Mouse (Mus musculus) forebrain, embryonic 16.5 days (tissue): Measurements from ENCODE around the gene Tmem207. TPM values are rescaled to one million over a fixed set of nuclear protein-coding genes. Genes with fewer than 3 reads are reported as not detected.

Source experiments
- ATAC-seq: fragments of 200-750 bp; cut with Nextera tagmentation; 2 replicates; pipeline ENCODE4 v1.8.0; 2017; ENCODE audit warnings: mild to moderate bottlenecking, moderate library complexity
- H3K27ac ChIP-seq: fragments of 300-500 bp; sonication (generic); 2 replicates; pipeline ENCODE4 v1.5.1; 2014; ENCODE audit warnings: low read length, control low read depth
- H3K27me3 ChIP-seq: fragments of 300-500 bp; sonication (generic); replicated peaks from 2 replicates; pipeline ENCODE4 v1.6.1; 2014; ENCODE audit warnings: low read length; ENCODE audit not compliant: control insufficient read depth, insufficient read depth
- H3K36me3 ChIP-seq: fragments of 300-500 bp; sonication (generic); 2 replicates; pipeline ENCODE4 v1.6.1; 2014; ENCODE audit not compliant: control insufficient read depth, insufficient read depth
- H3K4me1 ChIP-seq: fragments of 300-500 bp; sonication (generic); replicated peaks from 2 replicates; pipeline ENCODE4 v1.6.1; 2014; ENCODE audit warnings: low read length; ENCODE audit not compliant: control insufficient read depth, insufficient read depth
- H3K4me2 ChIP-seq: fragments of 300-500 bp; sonication (generic); 2 replicates; pipeline ENCODE4 v1.6.1; 2014; ENCODE audit warnings: mild to moderate bottlenecking, low read length, control low read depth
- H3K4me3 ChIP-seq: fragments of 300-500 bp; sonication (generic); replicated peaks from 2 replicates; pipeline ENCODE4 v1.5.1; 2014; ENCODE audit warnings: mild to moderate bottlenecking, low read length, control low read depth
- H3K9ac ChIP-seq: fragments of 300-500 bp; sonication (generic); replicated peaks from 2 replicates; pipeline ENCODE4 v1.6.1; 2014; ENCODE audit warnings: low read depth, low read length, control low read depth
- H3K9me3 ChIP-seq: fragments of 300-500 bp; sonication (generic); 2 replicates; pipeline ENCODE4 v1.6.1; 2016; ENCODE audit warnings: low read length; ENCODE audit not compliant: control insufficient read depth
- WGBS: fragments of 180-500 bp; shearing (Covaris S2); extraction: QIAGEN DNeasy Blood & Tissue Kit; methylation state at CpG from one replicate; pipeline ENCODE4 v1.1.7; 2014; 5-methylcytosine and 5-hydroxymethylcytosine counted together
- polyA plus RNA-seq: library from polyadenylated mRNA; unstranded; fragments of >200 nt; fragmentation: Nextera tagmentation; extraction: Ambion mirVana; gene quantifications from 2 replicates; pipeline ENCODE4 v1.2.1, GENCODE M21; 2015

Tmem207 gene
- polyA plus RNA-seq, 1 experiment from 2014 or later = not detected

DNA sequence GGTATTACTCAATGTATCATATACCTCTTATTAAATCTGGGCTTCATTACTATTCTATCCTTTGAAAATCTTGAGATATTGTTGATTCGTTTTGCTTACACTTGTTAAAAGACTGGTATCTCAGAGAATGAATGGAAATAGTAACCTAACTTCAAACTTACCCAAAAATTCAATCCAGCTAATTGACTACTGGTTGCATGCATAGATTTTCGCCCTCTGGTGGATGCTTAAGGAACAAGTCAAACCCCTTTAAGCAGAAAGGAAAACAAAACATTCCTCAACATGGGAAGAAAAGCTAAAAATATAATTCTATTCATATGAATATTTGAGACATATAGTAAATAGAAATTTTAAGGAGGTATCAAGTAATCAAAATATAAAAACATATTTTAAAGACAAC, 30.8 kb downstream of the Tmem207 start:
- 14% methylated on average over 2 of the region's 2 CpGs for WGBS
- ATAC-seq = no peak
- no peaks in the 10 kb centered on the region for H3K27me3 ChIP-seq
- no peaks in the 10 kb centered on the region for H3K4me1 ChIP-seq
- no peak overlapping the region for H3K9ac ChIP-seq
- no peaks in the 10 kb centered on the region for H3K9me3 ChIP-seq
- no peak overlapping the region for H3K4me3 ChIP-seq
- no peak overlapping the region for H3K27ac ChIP-seq
- no peak overlapping the region for H3K4me2 ChIP-seq
- no peaks in the 10 kb centered on the region for H3K36me3 ChIP-seq

DNA sequence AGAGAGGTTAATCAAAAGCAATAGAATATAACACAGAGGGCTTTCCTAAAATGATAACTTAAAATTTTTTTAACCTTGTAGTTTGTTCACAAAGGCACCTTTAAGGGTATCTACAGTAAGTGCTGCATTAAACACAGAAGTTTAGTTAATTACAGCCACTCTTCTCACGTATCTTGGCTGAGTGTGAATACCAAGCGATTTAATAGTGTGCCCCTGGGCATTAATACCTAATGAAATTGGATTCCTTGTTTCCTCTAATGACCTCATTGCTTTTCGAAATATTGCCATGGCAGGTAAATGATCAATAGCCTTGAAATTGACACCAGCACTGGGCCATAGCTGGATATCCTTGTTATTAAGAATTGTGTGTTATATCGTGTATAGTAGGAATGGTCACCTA, 55.3 kb downstream of the Tmem207 start:
- no peaks in the 10 kb centered on the region for H3K36me3 ChIP-seq
- no peak overlapping the region for H3K4me3 ChIP-seq
- H3K9ac ChIP-seq = no peak overlapping the region
- no peaks in the 10 kb centered on the region for H3K9me3 ChIP-seq
- no peaks in the 10 kb centered on the region for H3K4me1 ChIP-seq
- H3K27me3 ChIP-seq = no peaks in the 10 kb centered on the region
- no peak overlapping the region for H3K27ac ChIP-seq
- no peak overlapping the region for H3K4me2 ChIP-seq
- WGBS = 47% methylated on average over 4 of the region's 4 CpGs
- ATAC-seq = no peak

DNA sequence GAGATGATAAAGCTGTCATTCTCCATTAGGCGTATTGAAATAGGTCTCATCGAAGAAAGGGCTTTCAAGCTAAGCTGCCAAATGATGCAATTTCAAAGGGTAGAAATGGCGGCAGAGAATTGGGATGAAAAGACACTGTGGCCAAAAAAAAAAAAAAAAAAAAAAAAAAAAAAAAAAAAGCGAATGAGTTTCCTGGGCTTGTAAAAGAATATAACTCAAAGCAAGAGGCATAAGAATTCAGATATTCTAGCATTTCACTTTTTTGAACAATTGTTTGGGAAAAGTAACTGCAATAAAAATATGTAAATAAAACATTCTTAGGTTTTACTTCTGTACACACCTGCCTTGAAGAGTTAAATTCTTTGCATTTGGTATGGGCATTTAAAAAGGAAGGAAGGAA, 60.0 kb downstream of the Tmem207 start:
- no peak for ATAC-seq
- H3K4me2 ChIP-seq = no peak overlapping the region
- no peaks in the 10 kb centered on the region for H3K27me3 ChIP-seq
- no peak overlapping the region for H3K4me3 ChIP-seq
- 84% methylated on average over 4 of the region's 4 CpGs for WGBS
- no peaks in the 10 kb centered on the region for H3K9me3 ChIP-seq
- H3K9ac ChIP-seq = no peak overlapping the region
- no peak overlapping the region for H3K27ac ChIP-seq
- H3K36me3 ChIP-seq = no peaks in the 10 kb centered on the region
- no peaks in the 10 kb centered on the region for H3K4me1 ChIP-seq

DNA sequence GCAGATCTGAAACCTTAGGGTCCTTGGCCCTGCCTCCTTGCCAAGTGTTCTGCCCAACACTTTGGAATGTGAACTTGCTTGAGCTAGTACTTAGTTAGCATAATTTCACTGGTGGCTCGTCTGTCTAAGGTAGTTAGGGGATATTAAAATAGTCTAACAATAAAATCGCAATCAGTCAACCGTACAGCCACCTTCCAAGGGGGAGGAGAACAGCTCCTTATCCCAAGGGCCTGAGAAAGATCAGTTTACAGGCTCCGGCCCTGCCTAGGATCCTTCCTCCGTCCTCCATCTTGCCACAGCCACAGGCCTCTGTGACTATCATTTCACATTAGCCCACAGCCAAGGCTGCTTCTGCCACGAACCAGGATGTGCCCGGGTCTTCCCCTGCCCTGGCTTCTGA, 63.7 kb downstream of the Tmem207 start, which contains the start of gene Cldn16:
TSS of gene Cldn16 (plus strand) at position 301 of the 400 bp plus-strand sequence.
- H3K36me3 ChIP-seq = no peaks in the 10 kb centered on the region
- H3K4me1 ChIP-seq = no peaks in the 10 kb centered on the region
- H3K4me2 ChIP-seq = no peak within 1 kb of the TSS
- H3K27ac ChIP-seq = no peak within 1 kb of the TSS
- WGBS = 69% methylated on average over 7 of the region's 7 CpGs
- no peaks in the 10 kb centered on the region for H3K27me3 ChIP-seq
- no peak for ATAC-seq
- no peak within 1 kb of the TSS for H3K4me3 ChIP-seq
- no peak within 1 kb of the TSS for H3K9ac ChIP-seq
- H3K9me3 ChIP-seq = no peaks in the 10 kb centered on the region

DNA sequence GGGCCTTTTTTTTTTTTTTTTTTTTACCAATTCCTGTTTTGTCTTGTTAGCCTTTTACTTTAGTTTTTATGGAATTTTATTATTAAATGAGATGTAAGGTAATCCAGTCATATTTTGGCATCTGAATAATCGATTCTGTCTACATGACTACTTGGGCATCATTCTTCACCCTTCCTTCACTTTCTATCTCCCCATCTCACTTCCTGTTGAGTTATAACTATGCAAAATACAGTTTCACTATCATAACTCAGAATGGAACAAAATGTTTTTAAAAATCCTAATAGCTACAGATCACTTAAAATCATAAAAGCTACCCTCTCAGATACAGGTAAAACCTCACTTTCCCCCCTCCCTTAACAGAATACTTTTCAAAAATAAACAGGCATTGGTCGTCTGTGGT, 70.4 kb downstream of the Tmem207 start:
- no peak overlapping the region for H3K4me3 ChIP-seq
- no peaks in the 10 kb centered on the region for H3K27me3 ChIP-seq
- H3K4me2 ChIP-seq = no peak overlapping the region
- H3K9ac ChIP-seq = no peak overlapping the region
- H3K27ac ChIP-seq = no peak overlapping the region
- WGBS = 89% methylated on average over 2 of the region's 2 CpGs
- no peaks in the 10 kb centered on the region for H3K9me3 ChIP-seq
- ATAC-seq = no peak
- H3K4me1 ChIP-seq = no peaks in the 10 kb centered on the region
- H3K36me3 ChIP-seq = no peaks in the 10 kb centered on the region

DNA sequence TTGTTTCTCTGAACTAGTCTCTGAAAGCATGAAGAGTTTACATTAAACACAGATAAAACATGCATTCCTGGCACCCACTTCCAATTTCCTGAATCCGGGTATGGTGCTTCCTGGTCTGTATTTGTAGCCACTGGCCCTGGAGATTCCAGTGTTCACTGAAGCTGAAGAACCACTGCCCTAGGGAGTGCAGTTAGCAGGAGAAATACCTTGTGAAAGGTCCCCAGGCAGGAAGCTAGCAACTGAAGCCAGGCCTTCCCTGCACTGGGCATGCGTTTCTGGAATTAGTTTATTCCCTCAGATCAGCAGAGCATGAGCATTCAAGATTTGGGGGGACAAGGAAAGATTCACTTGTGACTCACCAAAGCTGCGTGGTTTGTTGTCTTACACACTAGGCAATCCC, 72.4 kb downstream of the Tmem207 start:
- Histone ChIP-seq H3K4me3 (no peak overlapping the region), H3K4me1 (no peaks in the 10 kb centered on the region), H3K9ac (no peak overlapping the region), H3K27me3 (no peaks in the 10 kb centered on the region), H3K9me3 (no peaks in the 10 kb centered on the region), H3K4me2 (no peak overlapping the region), H3K27ac (no peak overlapping the region), H3K36me3 (no peaks in the 10 kb centered on the region)
- no peak for ATAC-seq
- 79% methylated on average over 3 of the region's 3 CpGs for WGBS

Other genes with a start within 250 kb of the Tmem207 start
- gene Cldn1, start 154.9 kb downstream of the Tmem207 start, polyA plus RNA-seq = 2.8 and 3.7 TPM in 2 replicates
- gene Cldn16, start 63.6 kb downstream of the Tmem207 start, polyA plus RNA-seq = not detected in 2 replicates
- gene Il1rap, start 54.9 kb upstream of the Tmem207 start, polyA plus RNA-seq = 5.2 and 5.5 TPM in 2 replicates